Mouse (Mus musculus) forebrain, postnatal 0 days (tissue): ENCODE measurements at regions not wholly inside any gene's neighbourhood (a gene's known extent, or its start where the extent isn't known, plus 50 kb on each side); places are given as distances from the start of the nearest gene placed in this dataset.
A peak's percentile ranks its signal among the peaks of the same experiment; 100 is the strongest.

Experiments
- ATAC-seq: fragments of 200-750 bp; cut with Nextera tagmentation; 2 replicates; pipeline ENCODE4 v1.8.0; 2017; ENCODE audit warnings: mild to moderate bottlenecking, moderate library complexity
- DNase-seq: peaks from one replicate; pipeline ENCODE4 v3.0.0-alpha.2; 2015
- H3K27ac ChIP-seq: fragments of 300-500 bp; sonication (generic); 2 replicates; pipeline ENCODE4 v1.5.1; 2014; ENCODE audit warnings: low read depth, mild to moderate bottlenecking, antibody characterized with exemption, low read length, moderate library complexity, mixed read lengths
- H3K27me3 ChIP-seq: fragments of 300-500 bp; sonication (generic); 2 replicates; pipeline ENCODE4 v1.6.1; 2014; ENCODE audit warnings: mild to moderate bottlenecking, low read length, mixed read lengths; ENCODE audit not compliant: insufficient read depth
- H3K36me3 ChIP-seq: fragments of 300-500 bp; sonication (generic); 2 replicates; pipeline ENCODE4 v1.6.1; 2014; ENCODE audit warnings: mild to moderate bottlenecking, moderate library complexity; ENCODE audit not compliant: insufficient read depth
- H3K4me1 ChIP-seq: fragments of 300-500 bp; sonication (generic); 2 replicates; pipeline ENCODE4 v1.6.1; 2014; ENCODE audit warnings: antibody characterized with exemption; ENCODE audit not compliant: insufficient read depth
- H3K4me2 ChIP-seq: fragments of 300-500 bp; sonication (generic); 2 replicates; pipeline ENCODE4 v1.6.1; 2014; ENCODE audit warnings: low read depth, mild to moderate bottlenecking, moderate library complexity
- H3K4me3 ChIP-seq: fragments of 300-500 bp; sonication (generic); 2 replicates; pipeline ENCODE4 v1.5.1; 2014; ENCODE audit warnings: low read depth, low read length, mixed read lengths
- H3K9ac ChIP-seq: fragments of 300-500 bp; sonication (generic); 2 replicates; pipeline ENCODE4 v1.6.1; 2014; ENCODE audit warnings: mild to moderate bottlenecking
- H3K9me3 ChIP-seq: fragments of 300-500 bp; sonication (generic); 2 replicates; pipeline ENCODE4 v1.6.1; 2016; ENCODE audit warnings: low read length
- CTCF ChIP-seq: sonication (generic); IDR thresholded peaks from 2 replicates; pipeline ENCODE4 v1.5.1; 2016; ENCODE audit warnings: antibody characterized with exemption, control low read depth, low read depth
- WGBS: fragments of 180-500 bp; shearing (Covaris S2); extraction: QIAGEN DNeasy Blood & Tissue Kit; methylation state at CpG from one replicate; pipeline ENCODE4 v1.1.7; 2014; 5-methylcytosine and 5-hydroxymethylcytosine counted together

DNA sequence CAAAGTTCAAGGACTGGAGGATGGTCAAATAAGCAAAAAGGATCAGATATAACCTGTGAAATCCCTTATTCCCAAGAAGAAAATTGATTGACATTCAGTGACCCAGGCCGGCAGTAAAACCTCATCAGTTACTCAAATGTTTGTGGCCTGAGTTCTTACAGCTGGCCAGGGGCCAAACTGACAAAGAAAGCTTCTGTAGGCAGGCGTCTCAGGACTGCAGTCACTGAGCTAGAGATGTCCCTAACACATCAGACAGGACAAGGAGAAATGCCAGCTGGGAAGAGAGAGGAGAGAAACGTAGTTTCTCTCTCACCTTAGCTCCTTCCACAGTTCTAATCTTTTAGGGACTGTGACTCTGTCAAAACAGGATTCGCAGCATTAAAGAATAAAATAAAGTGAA is 229.9 kb upstream of the Sema3d start:
- TF ChIP-seq CTCF, result no peak

DNA sequence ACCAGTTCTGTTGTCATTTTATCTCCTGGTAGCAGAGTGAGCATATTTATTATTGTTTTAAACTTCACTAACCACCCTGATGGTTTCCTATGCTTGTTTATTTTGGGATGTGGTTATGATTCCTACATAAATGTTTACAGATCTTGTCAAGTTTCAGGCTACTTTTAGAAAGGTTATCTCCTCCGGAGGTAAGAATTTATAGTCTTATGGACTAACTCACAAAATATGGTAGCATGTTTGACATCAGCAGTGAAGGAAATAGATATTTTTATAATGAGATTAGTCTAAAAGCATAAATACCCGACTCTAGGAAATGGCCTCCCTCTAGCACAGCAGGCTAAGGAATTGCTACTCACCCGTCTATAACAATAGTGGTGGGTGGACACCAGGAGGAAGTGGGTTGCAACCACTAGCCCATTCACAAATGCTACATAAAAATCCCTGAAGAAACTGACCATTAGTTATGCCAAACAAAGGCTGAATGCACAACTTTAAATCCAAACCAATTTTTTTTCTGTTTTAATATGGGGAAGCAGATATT is 228.6 kb upstream of the Sema3d start:
- Histone ChIP-seq H3K9ac (no peak overlapping the region), H3K4me3 (no peak overlapping the region), H3K27me3 (no peaks in the 10 kb centered on the region), H3K36me3 (no peaks in the 10 kb centered on the region), H3K9me3 (no peaks in the 10 kb centered on the region), H3K4me1 (no peaks in the 10 kb centered on the region), H3K27ac (no peak overlapping the region), H3K4me2 (no peak overlapping the region)
- TF ChIP-seq CTCF, result no peak
- ATAC-seq, result no peak
- WGBS, result 62% methylated on average over 3 of the region's 3 CpGs
- DNase-seq, result no peak

More for the DNA sequence above, 229.9 kb upstream of the Sema3d start:
- WGBS, result 48% methylated on average over 4 of the region's 4 CpGs
- Histone ChIP-seq H3K4me1 (no peaks in the 10 kb centered on the region), H3K4me3 (no peak overlapping the region), H3K4me2 (no peak overlapping the region), H3K27ac (no peak overlapping the region), H3K36me3 (no peaks in the 10 kb centered on the region), H3K9me3 (no peaks in the 10 kb centered on the region), H3K9ac (no peak overlapping the region), H3K27me3 (no peaks in the 10 kb centered on the region)
- no peak for DNase-seq
- ATAC-seq, result no peak

GRCm38 (mm10) chr5:12191681-12192080 is 191.5 kb upstream of the Sema3d start:
- no peaks in the 10 kb centered on the region for H3K27me3 ChIP-seq
- TF ChIP-seq CTCF, result no peak
- DNase-seq (peak; percentile 62), ATAC-seq (peak; percentile 27)
- no peak overlapping the region for H3K4me2 ChIP-seq
- 53% methylated on average over 1 of the region's 1 CpGs for WGBS
- no peaks in the 10 kb centered on the region for H3K9me3 ChIP-seq
- no peak overlapping the region for H3K4me3 ChIP-seq
- no peak overlapping the region for H3K9ac ChIP-seq
- H3K36me3 ChIP-seq, result no peaks in the 10 kb centered on the region
- H3K4me1 ChIP-seq, result no peaks in the 10 kb centered on the region
- no peak overlapping the region for H3K27ac ChIP-seq

DNA sequence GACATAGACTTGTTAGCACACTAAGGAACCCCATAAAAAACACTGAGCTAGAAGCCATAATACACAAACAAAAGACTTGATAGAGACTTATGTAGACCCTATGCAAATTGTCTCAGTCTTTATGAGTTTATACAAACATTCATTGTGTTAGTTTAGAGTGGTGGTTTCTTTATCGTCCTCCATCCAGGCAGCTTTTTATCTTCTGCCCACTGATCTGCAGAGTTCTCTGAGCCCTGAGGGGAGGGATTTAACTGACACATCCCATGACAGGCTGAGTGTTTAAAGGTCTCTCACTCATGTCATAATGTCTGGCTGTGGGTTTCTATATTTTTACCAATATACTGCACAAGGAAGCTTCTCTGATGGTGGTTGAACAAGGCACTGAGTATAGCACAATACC is 175.7 kb upstream of the Sema3d start:
- ATAC-seq, result no peak

GRCm38 (mm10) chr5:12209631-12210030 is 173.6 kb upstream of the Sema3d start:
- no peak overlapping the region for H3K4me3 ChIP-seq
- no peaks in the 10 kb centered on the region for H3K36me3 ChIP-seq
- no peaks in the 10 kb centered on the region for H3K9me3 ChIP-seq
- no peaks in the 10 kb centered on the region for H3K4me1 ChIP-seq
- no peaks in the 10 kb centered on the region for H3K27me3 ChIP-seq
- ATAC-seq, result no peak
- H3K27ac ChIP-seq, result no peak overlapping the region
- DNase-seq, result no peak
- TF ChIP-seq CTCF, result no peak
- H3K9ac ChIP-seq, result no peak overlapping the region
- WGBS, result 76% methylated on average over 1 of the region's 1 CpGs
- H3K4me2 ChIP-seq, result no peak overlapping the region

More for the DNA sequence above, 175.7 kb upstream of the Sema3d start:
- 39% methylated on average over 1 of the region's 1 CpGs for WGBS
- H3K27ac ChIP-seq, result no peak overlapping the region
- DNase-seq, result no peak
- H3K27me3 ChIP-seq, result no peaks in the 10 kb centered on the region
- H3K9me3 ChIP-seq, result no peaks in the 10 kb centered on the region
- TF ChIP-seq CTCF, result no peak
- no peaks in the 10 kb centered on the region for H3K36me3 ChIP-seq
- H3K4me3 ChIP-seq, result no peak overlapping the region
- H3K4me1 ChIP-seq, result no peaks in the 10 kb centered on the region
- no peak overlapping the region for H3K4me2 ChIP-seq
- no peak overlapping the region for H3K9ac ChIP-seq

DNA sequence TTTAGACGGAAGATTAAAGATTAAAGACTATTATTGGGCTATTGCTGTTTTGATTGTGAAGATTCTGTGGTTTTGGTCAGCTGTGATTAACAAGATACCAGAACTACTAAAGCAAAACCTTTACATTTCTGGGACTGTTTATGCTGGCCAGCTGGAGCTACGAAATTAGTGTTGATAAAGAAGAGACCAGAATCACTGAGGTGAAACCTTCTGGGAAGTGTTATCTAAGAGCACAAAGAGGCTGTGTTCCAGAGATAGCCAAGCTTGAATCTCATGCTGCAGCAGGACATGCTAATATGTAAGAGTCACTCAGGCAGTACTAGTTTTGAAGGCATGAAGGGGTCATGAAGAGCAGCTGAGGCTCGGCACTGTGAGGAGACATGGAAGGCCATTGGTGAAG is 169.7 kb upstream of the Sema3d start:
- Histone ChIP-seq H3K9ac (no peak overlapping the region), H3K4me3 (no peak overlapping the region), H3K36me3 (no peaks in the 10 kb centered on the region), H3K4me2 (no peak overlapping the region), H3K27ac (no peak overlapping the region), H3K27me3 (no peaks in the 10 kb centered on the region), H3K4me1 (no peaks in the 10 kb centered on the region), H3K9me3 (no peaks in the 10 kb centered on the region)
- 91% methylated on average over 3 of the region's 3 CpGs for WGBS
- ATAC-seq (no peak), DNase-seq (no peak)
- TF ChIP-seq CTCF, result no peak

DNA sequence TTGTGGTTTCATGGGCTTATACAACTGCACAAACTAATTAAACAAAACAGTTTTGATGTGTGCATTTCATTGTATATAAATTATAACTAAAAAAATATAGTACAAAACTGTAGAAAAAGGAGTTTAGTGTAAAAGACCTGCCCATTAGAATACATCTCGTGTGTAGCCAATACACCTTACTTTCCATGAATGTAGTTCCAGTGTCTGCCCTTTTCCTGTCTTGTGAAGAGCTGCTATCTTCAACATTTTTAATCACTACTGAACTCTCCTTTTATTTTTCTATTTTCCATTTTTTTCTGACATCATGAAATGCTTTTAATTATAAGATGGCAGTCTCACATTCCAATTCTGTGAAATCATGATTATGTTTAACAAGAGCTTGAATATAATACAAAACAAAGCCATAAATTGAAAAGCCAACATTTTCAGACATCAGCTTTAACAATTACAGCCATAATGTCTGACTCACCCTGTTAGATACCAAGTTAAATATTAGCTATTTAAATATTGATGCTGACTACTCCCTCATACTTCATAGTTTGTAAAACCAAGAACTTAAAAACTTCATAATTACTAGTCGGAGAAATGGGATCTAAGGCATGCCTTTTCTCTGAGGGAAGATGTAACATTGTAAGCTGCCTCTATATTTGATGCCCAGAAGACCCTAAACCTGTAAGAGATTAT is 163.6 kb upstream of the Sema3d start:
- Histone ChIP-seq H3K27me3 (no peaks in the 10 kb centered on the region), H3K4me3 (no peak overlapping the region), H3K27ac (no peak overlapping the region), H3K36me3 (no peaks in the 10 kb centered on the region), H3K9ac (no peak overlapping the region), H3K4me1 (no peaks in the 10 kb centered on the region), H3K4me2 (no peak overlapping the region), H3K9me3 (no peaks in the 10 kb centered on the region)
- 85% methylated on average over 2 of the region's 2 CpGs for WGBS
- ATAC-seq (no peak), DNase-seq (no peak)
- TF ChIP-seq CTCF, result no peak
